Mouse (Mus musculus) lung, postnatal 25 days (tissue): Measurements from ENCODE around the gene Mrpl45.

ENCODE experiments used
- DNase-seq: peaks from one replicate; pipeline ENCODE4 v3.0.0; 2022; ENCODE audit warnings: low spot score

Mrpl45 gene

DNA sequence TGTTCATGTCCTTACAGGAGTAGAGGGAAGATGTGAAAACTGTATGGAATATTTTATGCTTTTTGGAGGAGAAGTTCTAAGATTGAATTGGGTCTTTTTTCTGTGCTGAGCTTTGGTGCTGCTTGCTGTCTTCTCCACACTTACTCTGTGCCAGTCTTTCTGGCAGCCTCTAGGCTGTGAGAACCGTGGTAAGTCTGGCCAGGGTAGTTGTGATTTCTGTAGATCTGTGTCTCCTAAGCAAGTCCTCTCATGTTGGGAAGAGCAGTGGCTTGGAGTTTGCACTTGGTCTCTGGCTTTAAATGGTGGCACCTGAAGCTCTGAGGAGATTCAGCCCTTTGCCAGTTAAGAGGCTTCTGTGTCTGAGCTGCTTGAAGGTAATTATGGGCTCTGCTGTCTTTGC is 50.0 kb downstream of the Mrpl45 start:
- no peak for DNase-seq

DNA sequence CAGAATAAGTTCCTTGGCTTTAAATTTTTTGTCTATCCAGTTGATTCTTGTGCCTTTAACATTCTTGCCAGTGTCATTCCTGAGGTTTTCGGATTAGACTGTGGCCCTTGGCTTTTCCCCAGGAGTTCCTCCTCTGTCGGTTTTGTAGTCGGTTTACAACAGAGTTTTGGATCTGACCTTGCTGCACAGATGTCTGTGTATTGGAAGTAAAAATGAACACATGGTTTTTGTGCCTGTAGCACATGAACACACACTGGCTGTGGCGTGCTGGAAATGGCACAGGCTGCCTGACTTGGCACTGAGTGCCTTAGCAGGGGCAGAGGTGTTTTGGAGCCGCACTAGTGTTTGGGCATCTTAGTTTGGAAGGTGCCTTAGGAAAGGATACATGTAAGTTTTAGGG is 53.0 kb downstream of the Mrpl45 start:
- no peak for DNase-seq

DNA sequence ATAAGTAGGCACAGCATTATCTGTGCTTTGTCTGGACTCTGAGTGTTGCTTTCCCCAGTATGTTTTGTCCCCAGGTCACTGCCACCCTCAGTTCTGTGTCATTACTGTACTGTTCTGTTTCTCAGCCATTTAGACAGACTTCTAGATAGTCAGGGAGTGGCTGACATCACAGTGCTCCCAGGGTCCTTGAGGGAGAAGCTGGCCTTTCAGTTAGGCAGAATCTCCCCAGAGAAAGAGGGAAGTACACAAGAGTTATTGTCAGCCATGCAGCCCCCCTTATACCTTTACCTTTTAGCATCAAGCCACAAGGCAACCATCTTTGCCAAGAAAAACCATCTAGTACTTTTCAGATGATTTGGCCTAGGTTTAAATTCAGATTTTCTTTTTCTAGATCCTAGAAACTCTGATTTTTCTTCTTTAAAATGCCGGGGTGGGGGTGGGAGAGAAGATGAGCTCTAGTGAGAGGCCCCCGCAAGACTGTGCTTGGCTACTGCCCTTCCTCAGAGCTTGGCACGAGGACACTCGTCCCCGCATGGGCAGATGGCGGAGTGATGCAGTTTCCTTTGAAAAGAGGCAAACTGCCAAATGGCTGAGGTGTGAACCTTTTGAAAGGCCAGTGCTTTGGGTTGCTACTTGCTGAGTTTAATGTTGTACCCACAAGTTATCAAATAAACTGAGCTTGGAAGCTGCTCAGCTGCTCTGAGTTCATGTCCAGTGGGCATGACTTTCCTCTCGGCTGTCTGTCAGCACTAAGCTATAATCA is 55.0 kb downstream of the Mrpl45 start:
- DNase-seq = no peak

DNA sequence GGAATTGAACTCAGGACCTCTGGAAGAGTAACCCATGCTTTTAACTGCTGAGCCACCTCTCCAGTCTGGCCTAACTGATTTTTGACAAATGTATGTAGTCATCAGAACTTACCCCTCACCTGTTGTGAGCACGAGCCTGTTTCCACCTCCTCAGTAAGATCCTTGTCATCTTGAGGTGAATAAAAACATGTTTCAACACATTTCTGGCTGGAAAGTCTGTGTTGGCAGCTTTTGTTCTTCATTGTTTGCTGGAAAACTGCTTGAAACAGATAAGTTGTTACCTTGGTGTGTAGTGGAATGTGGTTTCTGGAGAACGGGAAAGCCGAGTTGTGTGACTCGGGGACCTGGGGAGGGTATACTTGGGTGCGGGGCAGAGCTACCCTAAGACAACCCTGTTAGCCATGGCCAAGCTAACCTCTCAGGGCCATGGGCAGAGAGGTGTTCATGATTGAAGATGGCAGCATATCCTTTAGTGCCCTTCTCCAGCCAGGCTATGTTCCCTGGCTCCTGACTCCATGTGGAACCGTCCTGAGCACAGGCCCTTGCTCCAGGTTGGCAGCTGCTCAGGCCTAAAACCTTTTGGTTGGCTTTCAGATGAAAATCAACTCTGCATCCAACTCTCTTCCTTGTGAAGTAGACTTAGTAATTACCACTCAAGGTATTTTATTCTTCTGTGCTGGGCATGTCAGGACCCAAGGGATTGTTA is 56.8 kb downstream of the Mrpl45 start:
- DNase-seq = no peak

DNA sequence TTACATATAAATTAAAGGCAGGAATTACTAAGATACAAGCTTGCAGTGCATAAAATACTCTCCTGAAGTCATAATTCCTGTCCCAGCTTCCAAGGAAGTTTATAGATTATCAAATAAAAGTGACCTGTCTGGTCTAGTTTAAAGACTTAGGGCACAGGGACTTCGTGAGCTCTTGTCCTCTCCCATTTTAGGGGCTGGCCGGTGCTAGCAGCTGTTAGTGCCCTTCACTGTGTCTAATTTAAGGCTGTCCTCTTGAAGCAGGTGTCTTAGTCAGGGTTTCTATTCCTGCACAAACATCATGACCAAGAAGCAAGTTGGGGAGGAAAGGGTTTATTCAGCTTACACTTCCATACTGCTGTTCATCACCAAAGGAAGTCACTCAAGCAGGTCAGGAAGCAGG is 57.9 kb downstream of the Mrpl45 start:
- DNase-seq = no peak
